Mouse (Mus musculus): ENCODE results near the gene Ndufv3. TPM values are rescaled to one million over a fixed set of nuclear protein-coding genes. Genes with fewer than 3 reads are reported as not detected.

The Ndufv3 gene
- 35.9 and 40.1 TPM in 2 replicates for total RNA-seq (2015; ENCODE audit: low replicate concordance)
- total RNA-seq (2017; ENCODE audit: low replicate concordance): 41.1 and 65.8 TPM in 2 replicates

DNA sequence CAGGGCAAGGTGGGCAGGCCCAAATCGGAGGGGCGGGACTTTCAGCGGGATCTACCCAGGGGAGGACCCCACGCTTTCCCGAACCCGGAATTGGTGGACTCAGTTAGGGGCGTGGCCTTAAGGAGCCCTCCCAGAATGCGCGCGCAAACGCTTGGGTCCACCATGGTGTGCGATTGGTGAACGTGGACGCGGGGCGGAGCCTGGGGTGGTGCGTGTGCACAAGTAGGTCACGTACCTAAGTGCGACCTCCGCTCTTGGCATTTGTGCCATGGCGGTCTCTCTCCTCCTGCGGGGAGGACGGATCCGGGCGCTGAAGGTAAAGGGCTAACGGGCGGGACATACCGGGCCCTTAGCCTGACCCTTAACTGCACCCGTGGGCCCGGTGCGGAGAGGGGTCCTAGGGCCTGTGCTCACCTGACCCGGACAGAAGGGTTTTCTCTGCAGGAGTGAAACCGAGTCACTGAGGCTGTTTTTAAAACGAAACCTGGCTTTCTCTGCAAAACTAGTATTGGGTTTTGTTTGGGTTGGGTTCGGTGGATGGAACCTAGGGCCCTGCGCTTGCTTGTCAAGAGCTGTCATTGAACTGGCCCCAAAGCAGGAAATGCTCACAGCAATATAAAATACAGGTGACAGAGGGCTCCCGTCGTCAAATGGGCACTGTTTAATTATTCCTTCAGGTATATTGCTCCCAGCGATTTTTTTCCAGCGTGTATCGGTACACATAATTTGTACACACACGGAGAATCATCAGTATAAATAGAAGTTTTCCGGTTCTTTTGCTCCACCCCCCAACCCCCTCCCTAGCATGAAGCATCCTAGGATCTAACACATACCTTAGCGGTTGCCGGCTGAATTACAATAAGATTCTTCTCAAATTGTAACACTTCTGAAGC lies at the start of gene Ndufv3, which contains the start of gene Wdr4:
TSS of gene Ndufv3 (plus strand) at position 170 of the 893 bp plus-strand sequence.
TSS of gene Wdr4 (minus strand) at position 35 of the 893 bp plus-strand sequence.
- peak; percentile 97 for ATAC-seq (replicated peaks; ENCODE audit: low FRiP score, poor library complexity, severe bottlenecking)

DNA sequence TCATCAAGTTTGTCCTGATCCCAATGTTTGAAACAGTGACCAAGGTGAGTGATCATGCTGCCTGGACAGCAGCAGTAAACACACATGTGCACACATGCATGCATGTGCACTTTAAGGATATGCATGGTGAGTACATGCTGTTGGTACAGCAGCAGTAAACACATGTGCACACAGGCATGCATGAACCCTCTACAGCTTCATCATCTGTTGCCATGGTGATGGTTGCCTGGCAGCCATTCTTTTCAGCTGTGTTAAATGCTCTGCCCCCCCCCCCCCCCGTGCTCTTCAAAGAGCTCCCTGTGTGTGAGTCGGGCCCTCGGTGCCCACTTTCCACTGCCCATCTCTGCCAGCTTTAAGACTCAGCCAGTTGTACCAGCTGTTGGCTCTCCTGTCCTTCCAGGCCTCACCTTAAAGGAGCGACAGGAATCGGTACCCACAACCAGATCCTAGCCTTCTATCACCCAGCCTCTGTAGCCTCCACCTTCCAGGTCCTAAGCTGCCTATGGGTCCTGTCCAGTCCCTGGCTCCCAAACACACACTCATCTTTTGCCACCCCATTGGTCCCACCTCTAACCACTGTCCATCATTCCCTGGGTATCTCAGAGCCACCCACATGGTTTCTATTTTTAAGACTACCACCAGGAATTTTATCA lies 49.0 kb upstream of the Ndufv3 start:
- no peak for ATAC-seq (replicated peaks; ENCODE audit: low FRiP score, poor library complexity, severe bottlenecking)

DNA sequence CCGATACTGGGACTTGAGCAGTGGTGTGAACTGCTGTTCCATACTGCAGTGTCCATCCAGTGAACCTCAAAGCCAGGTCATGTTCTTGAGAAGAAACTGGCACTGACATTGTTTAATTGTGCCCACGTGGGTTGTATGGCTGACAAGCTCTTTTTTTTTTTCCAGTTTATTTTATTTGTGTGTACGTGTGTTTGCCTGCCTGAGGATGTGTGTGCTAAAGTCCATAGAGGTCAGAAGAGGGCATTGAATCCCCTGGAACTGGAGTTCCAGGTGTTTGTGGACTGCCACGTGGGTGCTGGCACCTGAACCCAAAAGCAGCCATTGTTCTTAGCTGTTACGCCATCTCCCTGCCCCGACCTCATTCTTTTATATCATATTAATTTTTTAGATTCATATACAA lies 45.5 kb upstream of the Ndufv3 start:
- ATAC-seq (replicated peaks; ENCODE audit: low FRiP score, poor library complexity, severe bottlenecking): no peak

DNA sequence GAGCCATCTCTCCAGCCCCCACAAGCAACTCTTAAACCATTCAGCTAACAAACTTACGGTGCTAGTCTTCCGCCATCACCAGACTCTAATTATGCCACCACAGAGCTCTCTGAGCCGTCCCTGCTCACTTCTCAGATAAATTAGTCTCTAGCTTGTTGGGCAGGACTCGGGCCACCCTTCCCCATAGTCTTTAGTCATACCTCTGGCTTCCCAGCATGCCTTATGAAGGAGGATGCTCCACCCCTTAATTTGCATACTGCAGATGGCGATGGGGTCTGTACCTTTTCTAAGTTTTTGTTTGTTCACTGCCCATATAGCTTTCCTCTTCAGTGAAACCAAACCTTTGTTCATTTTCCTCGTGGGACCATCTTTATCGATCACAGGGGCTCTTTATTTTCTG lies 41.3 kb upstream of the Ndufv3 start:
- ATAC-seq (replicated peaks; ENCODE audit: low FRiP score, poor library complexity, severe bottlenecking): no peak

DNA sequence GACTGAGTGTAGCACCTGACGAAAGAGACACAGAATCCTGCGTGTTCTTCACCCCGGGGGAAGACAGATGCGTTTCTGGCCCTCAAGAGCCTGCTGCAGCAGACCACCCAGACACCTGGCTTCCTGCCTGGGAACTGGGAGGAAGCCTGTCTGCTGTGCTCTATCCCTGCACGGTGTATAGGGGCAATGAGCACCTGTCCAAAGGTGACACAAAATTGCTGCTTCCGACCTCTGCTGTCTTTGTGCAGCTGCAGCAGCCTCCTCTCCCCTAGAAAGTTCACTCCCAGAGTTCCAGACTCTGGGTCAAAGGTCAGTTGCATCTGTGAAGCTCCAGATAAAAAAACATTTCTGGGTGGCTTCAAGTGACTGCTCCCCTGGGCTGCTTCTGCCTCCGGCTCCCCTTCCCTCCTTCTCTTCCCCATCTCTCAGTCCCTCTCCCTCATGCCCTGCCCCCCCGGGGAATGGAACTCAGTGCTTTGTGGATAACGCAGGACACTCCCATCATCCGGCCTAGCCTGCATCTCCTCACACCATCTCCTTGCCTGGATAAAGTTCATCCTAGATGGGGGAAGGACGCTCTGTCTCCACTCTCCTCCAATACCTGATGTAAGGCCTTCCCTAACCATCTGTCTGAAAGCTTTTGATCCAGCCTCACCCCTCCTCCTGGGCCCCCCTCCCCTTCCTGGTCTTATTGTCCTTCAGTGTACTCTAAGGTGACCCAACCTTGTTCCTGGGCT lies 40.6 kb upstream of the Ndufv3 start:
- ATAC-seq (replicated peaks; ENCODE audit: low FRiP score, poor library complexity, severe bottlenecking): no peak

DNA sequence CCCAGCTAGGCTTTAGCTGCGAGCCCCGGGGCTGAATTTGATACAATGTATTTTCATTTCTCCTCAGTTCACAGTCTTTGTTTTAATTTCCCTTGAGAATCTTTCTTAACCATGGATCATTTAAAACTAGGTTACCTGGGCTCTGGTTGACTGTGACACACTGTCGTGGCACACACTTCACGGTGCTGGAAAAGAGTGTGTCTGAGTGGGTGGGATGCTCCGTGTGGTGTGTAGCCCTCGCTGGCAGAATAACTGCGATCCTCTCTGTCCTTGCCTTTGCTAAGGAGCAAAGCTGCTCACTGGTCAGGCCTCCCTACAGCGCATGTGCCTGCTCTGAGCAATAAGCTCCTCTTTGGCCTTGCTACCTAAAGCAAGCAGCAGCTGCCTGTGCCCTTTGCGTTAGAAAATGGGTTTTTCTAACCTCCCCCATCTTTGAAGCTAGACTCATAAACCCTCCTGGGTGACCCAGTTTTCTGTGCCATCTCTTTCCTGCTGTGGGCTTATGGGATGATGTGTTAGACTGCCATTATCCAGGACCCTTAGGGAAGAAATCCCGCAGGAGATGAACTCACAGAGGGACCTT lies 33.2 kb upstream of the Ndufv3 start:
- no peak for ATAC-seq (replicated peaks; ENCODE audit: low FRiP score, poor library complexity, severe bottlenecking)

DNA sequence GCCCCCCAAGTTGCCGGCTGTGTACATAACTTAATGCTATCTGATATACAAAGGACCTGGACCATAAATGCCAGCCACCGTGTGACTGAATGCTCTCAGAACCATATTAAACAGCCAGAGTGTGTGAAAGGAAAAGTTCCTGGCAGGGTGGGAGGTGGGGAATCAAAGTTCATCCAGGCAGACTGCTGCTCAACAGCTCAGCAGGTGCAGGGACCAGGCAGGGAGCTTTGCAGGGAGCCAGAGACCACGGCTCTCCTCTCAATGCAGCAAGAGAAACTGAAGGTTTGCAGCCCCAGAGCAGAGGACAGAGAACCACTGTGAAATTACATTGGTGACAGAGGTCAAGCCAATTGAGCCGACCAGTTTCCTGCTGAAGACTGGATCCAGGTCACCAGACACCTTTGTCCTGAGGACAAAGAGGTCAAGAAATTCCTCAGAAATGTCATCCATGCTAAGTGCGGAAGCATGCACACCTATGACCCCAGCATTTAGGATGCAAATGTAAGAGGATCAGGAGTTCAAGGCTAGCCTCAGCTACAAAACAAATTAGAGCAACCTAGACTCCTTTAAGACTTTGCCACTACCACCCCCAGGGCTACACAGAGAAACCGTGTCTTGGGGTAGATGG lies 32.4 kb upstream of the Ndufv3 start:
- no peak for ATAC-seq (replicated peaks; ENCODE audit: low FRiP score, poor library complexity, severe bottlenecking)

DNA sequence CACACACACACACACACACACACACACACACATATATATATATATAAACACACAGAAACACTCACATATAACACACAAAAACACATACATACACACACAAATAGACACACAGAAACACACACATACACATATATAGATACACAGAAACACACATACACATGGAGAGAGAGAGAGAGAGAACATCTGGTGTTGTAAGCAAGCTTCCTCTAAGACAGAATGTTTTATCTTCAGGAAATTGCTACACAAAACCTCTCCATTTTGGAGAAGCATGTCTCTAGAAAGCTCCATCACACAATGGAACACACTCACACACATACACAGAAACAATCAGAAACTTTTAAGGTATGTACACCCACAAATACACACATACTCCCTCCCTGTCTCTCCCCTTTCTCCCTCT lies 28.6 kb upstream of the Ndufv3 start:
- ATAC-seq (replicated peaks; ENCODE audit: low FRiP score, poor library complexity, severe bottlenecking): no peak

DNA sequence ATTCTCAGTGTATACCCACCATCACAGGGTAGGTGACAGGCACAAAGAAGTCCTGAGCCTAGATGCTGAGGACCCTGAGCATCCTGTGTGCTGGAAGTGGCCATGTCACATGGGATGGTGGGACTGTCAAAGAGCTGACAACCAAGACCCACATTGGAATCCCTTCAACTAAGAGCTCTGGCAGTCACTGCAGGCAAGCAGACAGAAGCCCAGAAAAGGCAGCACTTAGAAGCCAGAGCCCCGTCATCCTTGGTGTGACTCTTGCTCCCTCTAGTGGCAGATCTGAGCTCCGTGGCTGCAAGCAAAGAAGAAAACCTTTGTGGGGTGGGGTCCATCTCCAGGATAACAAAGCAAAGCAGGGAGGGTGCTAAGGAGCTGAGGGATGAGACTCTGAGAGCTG lies 27.5 kb upstream of the Ndufv3 start:
- ATAC-seq (replicated peaks; ENCODE audit: low FRiP score, poor library complexity, severe bottlenecking): 0 out of 2 replicates have a peak, but pooled peaks have one; percentile 62

DNA sequence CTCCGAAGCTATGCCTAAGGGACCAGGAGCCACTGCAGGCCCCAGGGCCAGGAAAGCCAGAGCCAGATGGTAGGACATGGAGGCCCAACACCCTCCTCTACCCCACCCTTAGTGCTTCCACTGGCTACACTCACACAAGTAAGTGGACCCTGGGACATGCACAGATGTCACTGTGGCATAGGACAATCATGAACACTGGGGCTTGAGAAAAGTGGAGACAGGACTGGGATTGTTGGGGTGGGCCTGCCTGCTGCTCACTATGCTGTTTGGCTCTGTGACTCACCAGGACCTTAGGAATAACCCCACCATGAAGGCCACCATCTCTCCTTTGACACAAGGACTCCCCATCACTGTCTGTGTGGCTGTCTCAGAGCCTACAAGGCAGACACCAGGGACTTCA lies 24.9 kb upstream of the Ndufv3 start:
- no peak for ATAC-seq (replicated peaks; ENCODE audit: low FRiP score, poor library complexity, severe bottlenecking)

DNA sequence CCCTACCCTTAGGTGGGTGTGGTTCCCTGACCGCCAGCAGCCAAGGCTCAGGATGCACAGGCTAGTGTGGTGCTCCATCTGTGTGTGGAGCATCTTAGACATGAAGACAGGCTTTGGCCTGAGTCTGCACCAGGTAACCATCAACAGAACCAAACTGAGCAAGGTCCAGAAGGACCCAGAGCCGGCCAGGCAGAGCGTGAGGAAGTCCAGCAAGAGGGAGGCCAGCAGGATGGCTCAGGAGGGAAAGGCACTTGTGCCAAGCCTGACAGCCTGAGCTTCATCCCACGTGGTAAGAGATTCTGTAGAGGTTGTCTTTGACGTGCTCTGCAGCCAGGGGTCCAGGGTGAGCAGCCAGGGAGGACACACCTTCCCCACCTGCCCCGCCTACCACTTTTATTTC lies 22.2 kb upstream of the Ndufv3 start:
- ATAC-seq (replicated peaks; ENCODE audit: low FRiP score, poor library complexity, severe bottlenecking): no peak

DNA sequence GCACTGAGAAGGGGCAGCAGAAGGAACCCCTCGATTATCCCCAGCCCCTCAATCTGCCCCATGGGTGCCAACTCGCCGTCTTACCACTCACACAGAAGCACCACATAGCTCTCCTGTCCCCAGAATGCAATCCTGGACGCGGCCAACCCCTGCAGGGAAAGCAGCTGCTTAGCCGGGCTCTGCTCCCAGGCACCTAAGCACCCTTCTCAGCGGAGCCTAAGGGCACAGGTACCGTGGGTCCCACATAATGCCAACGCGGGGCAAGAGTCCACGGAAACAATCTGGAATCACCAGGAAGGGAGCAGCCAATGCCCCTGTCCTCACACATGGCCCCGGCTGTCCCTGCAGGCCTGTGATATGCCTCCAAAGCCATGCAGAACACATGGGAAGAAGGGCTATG lies 20.2 kb upstream of the Ndufv3 start:
- no peak for ATAC-seq (replicated peaks; ENCODE audit: low FRiP score, poor library complexity, severe bottlenecking)

DNA sequence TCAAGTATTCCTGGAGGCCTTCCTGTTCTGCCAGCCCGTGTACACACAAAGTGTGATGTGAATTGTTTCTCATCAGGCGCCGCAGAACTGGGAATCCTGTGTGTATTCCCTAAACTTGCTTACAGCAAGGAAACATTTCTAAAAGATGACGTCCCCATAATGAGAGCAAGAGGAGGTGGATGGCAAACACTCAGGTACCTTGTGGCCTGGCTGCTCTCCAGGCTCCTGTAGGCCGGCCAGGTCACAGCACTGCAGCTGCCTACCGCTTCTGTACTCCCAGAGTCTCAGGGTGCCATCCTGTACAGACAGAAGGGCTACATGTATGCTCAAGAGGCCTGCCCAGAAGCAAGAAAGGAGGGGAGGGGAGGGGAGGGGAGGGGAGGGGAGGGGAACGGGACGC lies 19.5 kb upstream of the Ndufv3 start:
- ATAC-seq (replicated peaks; ENCODE audit: low FRiP score, poor library complexity, severe bottlenecking): no peak

DNA sequence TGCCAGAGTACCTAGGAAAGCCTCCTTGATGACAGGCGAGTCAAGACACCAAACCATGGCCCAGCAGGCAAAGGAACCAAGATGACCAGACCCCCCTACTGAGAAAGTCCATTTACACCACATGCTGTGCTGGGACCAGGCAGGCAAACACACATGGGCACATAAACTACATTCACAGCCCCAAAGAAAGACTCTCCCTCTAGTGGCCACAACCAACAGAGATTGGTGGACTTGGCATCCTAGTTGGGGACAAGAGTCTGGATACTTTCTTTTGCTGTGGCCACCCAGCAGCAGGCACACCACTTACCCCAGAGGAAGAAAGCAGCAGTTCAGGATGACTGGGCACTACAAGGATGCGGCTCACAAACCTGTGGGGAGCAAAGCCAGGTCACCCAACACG lies 19.0 kb upstream of the Ndufv3 start:
- no peak for ATAC-seq (replicated peaks; ENCODE audit: low FRiP score, poor library complexity, severe bottlenecking)

DNA sequence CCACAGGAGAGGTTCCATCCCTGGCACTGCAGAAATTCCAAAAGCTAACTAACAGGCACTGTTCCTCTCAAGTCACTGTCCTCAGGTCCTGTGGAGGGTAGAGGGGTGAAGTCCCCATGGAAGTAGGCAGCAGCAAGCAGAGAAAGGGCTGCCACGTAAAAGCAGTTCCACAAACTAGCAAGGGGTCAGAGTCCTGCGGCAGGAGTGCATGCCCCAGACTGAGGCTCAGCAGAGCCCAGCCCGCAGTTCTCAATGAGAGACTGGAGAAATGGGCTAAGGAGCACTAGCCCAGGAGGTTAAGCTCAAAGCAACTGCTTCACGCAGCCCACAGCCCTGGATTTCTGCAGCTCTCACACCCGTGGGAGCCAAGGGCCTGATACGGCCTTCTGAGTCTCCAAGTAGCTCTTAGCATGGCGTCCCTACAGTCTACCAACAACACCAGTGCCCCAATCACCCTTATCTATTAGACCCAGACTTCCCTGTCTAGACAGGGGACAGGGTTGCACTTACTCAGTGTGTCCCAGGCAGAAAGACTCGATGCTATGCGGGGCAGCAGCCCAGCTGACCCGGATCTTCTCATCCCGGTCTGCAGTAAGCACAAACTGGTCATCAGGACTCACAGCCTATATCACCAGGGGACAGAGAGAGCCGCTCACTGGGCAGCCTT lies 17.5 kb upstream of the Ndufv3 start:
- ATAC-seq (replicated peaks; ENCODE audit: low FRiP score, poor library complexity, severe bottlenecking): peak; percentile 64

DNA sequence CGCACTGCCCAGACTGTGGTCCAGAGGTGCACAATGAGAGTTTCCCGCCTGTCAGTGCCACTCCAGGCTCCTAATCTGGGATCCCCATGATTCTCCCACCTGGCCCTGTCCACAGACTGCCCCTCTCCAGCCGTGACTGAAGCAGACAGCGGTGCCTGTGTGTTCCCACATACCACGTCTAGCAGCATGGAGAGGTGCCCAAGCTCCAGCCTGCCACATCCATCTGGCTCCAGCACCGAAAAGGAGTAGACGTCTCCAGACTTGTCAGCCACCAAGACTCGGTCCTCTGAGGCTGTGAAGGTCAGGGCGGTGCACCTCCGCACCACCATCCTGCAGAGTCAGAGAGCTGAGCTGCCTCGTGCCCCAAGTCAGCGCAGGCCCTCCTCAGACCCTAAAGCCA lies 16.6 kb upstream of the Ndufv3 start:
- ATAC-seq (replicated peaks; ENCODE audit: low FRiP score, poor library complexity, severe bottlenecking): no peak

DNA sequence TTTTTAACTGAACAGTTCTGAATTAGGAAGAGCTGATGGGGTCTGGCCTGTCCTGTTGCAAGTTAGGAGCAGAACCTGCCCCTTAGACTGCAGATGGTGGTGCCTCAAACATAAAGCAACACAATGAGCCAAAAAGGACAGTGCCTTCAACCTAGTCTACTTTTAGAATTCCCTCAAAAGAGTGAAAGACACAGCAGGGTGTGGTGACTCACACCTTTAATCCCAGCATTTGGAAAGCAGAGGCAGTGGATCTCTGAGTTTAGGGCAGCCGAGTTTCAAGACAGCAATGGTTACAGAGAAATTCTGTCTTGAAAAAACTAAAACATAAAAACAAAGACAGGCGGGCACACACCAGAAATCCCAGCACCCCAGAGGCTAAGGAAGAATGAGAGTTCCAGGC lies 16.0 kb upstream of the Ndufv3 start:
- no peak for ATAC-seq (replicated peaks; ENCODE audit: low FRiP score, poor library complexity, severe bottlenecking)

DNA sequence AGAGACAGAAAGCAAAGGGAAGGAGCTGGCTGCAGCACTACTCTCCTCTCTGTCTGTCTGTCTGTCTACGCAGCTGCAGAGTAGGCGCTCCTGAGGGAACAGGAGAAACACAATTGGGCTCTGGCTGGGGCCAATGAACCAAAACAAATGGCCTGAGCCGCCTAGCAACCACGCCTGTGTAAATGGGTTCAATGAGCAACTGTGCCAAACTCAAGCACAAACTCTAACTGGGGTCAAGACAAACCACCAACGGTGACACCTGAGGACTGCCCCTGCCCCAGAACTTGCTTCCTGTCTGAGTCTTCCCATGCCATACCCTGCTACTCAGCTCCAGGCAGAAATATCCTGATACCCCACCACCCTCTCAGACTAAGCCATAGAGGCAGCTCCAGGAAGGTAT lies 14.9 kb upstream of the Ndufv3 start:
- ATAC-seq (replicated peaks; ENCODE audit: low FRiP score, poor library complexity, severe bottlenecking): no peak

DNA sequence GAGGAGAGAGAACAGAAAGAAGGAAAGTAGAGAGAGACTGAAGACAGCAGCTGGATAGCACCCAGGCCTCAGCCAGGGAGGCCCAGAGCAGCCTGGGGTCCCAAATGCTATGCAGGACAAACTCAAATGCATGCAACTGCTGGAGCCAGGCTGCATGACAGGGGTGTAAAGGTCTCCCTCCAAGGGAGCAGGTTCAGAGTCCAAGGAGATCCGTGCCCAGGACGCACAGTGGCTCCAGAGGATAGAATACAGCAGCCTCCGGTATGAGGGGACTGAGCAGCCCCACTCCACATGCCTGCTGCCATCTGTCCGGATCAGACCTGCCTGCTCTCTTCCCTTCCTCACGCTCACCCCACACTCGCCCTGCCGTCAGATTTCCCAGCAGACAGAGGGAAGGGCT lies 13.6 kb upstream of the Ndufv3 start:
- ATAC-seq (replicated peaks; ENCODE audit: low FRiP score, poor library complexity, severe bottlenecking): no peak
